Mouse (Mus musculus) kidney, postnatal 0 days (tissue): ENCODE results near the gene Rassf8. TPM values are rescaled to one million over a fixed set of nuclear protein-coding genes. Genes with fewer than 3 reads are reported as not detected.
A peak's percentile ranks its signal among the peaks of the same experiment; 100 is the strongest.

ENCODE experiments used
- ATAC-seq: fragments of 200-750 bp; cut with Nextera tagmentation; replicated peaks from 2 replicates; pipeline ENCODE4 v1.8.0; 2017; ENCODE audit warnings: low read depth, moderate number of reproducible peaks, moderate TSS enrichment, moderate library complexity; ENCODE audit not compliant: low FRiP score
- DNase-seq: peaks from one replicate; pipeline ENCODE4 v3.0.0-alpha.2; 2016; ENCODE audit warnings: low spot score
- H3K27ac ChIP-seq: fragments of 300-500 bp; sonication (generic); 2 replicates; pipeline ENCODE4 v1.5.1; 2014; ENCODE audit warnings: mild to moderate bottlenecking
- H3K27me3 ChIP-seq: fragments of 300-500 bp; sonication (generic); 2 replicates; pipeline ENCODE4 v1.6.1; 2014; ENCODE audit warnings: low read length, mixed read lengths; ENCODE audit not compliant: insufficient read depth
- H3K36me3 ChIP-seq: fragments of 300-500 bp; sonication (generic); 2 replicates; pipeline ENCODE4 v1.6.1; 2014; ENCODE audit warnings: low read length, mixed read lengths; ENCODE audit not compliant: insufficient read depth
- H3K4me1 ChIP-seq: fragments of 300-500 bp; sonication (generic); replicated peaks from 2 replicates; pipeline ENCODE4 v1.6.1; 2014; ENCODE audit warnings: antibody characterized with exemption, low read length, mixed read lengths; ENCODE audit not compliant: insufficient read depth
- H3K4me2 ChIP-seq: fragments of 300-500 bp; sonication (generic); 2 replicates; pipeline ENCODE4 v1.6.1; 2014; ENCODE audit warnings: mild to moderate bottlenecking, low read length, moderate library complexity, mixed read lengths
- H3K4me3 ChIP-seq: fragments of 300-500 bp; sonication (generic); replicated peaks from 2 replicates; pipeline ENCODE4 v1.5.1; 2014; ENCODE audit warnings: low read depth, low read length
- H3K9ac ChIP-seq: fragments of 300-500 bp; sonication (generic); 2 replicates; pipeline ENCODE4 v1.6.1; 2014; ENCODE audit warnings: low read depth, low read length
- H3K9me3 ChIP-seq: fragments of 300-500 bp; sonication (generic); replicated peaks from 2 replicates; pipeline ENCODE4 v1.6.1; 2016; ENCODE audit warnings: low read length, inconsistent platforms, mixed read lengths
- CTCF ChIP-seq: IDR thresholded peaks from 2 replicates; pipeline ENCODE4 v1.5.1; 2016; ENCODE audit warnings: antibody characterized with exemption, low read depth, mild to moderate bottlenecking, moderate library complexity
- WGBS: fragments of 180-500 bp; shearing (Covaris S2); extraction: QIAGEN DNeasy Blood & Tissue Kit; methylation state at CpG from one replicate; pipeline ENCODE4 v1.1.7; 2014; 5-methylcytosine and 5-hydroxymethylcytosine counted together
- polyA plus RNA-seq: library from polyadenylated mRNA; unstranded; fragments of >200 nt; fragmentation: Nextera tagmentation; extraction: Ambion mirVana; gene quantifications from 2 replicates; pipeline ENCODE4 v1.2.1, GENCODE M21; 2015

The Rassf8 gene
- polyA plus RNA-seq, 1 experiment from 2014 or later: 10.3 TPM

DNA sequence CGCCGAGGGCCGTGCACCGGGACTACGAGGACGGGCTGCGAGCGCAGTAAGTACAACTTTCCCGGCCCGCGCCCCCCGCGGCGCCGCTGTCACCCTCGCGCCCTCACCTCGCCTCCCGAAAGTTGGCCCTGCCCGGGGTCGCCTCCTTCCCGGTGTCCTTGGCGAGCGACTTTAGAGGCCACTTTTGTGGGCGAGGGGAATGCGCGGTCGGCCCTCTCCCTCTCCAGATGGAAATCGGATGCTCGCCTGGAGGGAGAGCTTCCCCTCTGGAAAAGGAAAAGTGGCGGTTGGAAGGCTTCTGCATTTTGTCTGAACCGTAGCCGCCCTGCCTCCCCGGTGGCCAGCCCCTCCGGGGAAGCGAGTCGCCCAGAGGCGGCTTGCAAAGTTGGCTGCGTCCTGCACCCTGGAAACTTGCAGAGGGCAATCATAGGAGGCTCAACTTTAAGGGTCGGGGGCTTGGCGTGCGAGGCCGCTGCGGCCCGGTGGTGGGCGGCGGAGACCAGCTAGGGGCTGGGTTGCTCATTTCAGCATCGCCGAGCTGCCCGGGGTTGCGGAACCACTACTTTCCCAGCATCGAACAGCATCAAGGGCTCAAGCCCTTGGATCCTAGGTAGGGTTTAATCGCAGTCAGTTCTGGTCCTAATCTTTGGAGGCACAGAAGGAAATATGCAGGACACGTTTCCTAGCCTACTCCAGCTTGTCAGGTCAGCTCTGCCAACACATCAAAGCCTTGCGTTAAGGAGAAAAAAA lies 548 bp downstream of the Rassf8 start:
- Histone ChIP-seq H3K4me1 (peaks cover 3% of the 10 kb centered on the region; the same call in 1 of the 2 replicates), H3K9ac (peak overlapping the region; percentile 96), H3K27ac (peak overlapping the region; percentile 98), H3K9me3 (no peaks in the 10 kb centered on the region), H3K4me2 (peak overlapping the region; percentile 57), H3K36me3 (no peaks in the 10 kb centered on the region), H3K27me3 (no peaks in the 10 kb centered on the region), H3K4me3 (peak overlapping the region; percentile 81)
- WGBS: 0% methylated on average over 55 of the region's 55 CpGs
- no peak for TF ChIP-seq CTCF
- peak; percentile 68 for DNase-seq
- no peak for ATAC-seq

DNA sequence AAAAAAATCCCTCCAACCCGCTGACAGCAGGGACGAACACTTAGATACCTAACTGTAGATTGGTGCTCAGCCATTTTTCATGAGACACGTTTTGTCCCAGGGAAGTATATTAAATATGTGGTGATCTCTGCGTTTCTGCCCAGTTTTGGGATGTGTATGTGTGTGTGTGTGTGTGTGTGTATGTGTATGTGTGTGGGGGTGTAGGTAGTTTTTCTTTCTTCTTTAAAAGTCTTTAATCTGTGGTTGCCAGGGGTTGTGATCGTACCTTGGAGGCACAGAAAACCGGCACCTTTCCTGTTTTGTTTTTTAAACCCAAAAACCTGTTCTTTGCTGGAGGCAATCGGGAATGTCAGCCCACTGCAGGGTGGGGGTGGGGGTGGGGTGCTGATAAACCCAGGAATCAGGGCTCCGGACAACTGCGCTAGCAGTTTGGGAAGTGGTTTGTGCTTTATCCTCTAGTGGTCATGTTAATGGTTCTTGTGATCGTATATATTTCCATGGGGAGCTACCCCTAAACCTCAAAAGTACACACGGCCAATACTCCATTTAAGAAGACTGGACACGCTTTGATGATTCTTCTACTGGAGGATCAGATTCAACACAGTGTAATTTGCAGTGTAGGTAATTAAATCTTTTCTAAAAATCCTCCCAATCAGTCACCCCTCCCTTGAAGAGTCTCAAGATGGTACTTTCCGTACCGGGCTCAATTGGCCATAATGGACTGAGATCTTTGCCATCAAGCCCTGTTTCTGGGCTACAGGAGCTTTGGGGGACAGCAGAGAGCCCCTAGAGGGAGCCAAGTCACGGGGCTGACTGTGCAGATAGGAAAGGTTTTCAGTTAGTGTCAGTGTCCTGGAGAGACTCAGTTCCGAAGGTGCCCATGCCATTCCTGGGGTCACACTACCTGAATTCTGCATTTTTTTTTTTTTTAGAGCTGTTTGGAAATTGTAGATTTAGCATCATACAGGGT lies 1.4 kb downstream of the Rassf8 start:
- TF ChIP-seq CTCF: peak; percentile 48; the same call in 1 of the 2 replicates
- H3K27ac ChIP-seq: peak overlapping the region; percentile 98; the same call in 1 of the 2 replicates
- 6% methylated on average over 16 of the region's 16 CpGs for WGBS
- no peaks in the 10 kb centered on the region for H3K9me3 ChIP-seq
- H3K4me2 ChIP-seq: peak overlapping the region; percentile 57
- H3K4me3 ChIP-seq: peak overlapping the region; percentile 81
- ATAC-seq: no peak
- no peaks in the 10 kb centered on the region for H3K27me3 ChIP-seq
- H3K36me3 ChIP-seq: no peaks in the 10 kb centered on the region
- H3K9ac ChIP-seq: peak overlapping the region; percentile 96
- peak; percentile 52 for DNase-seq
- peaks cover 7% of the 10 kb centered on the region; the same call in 1 of the 2 replicates for H3K4me1 ChIP-seq

DNA sequence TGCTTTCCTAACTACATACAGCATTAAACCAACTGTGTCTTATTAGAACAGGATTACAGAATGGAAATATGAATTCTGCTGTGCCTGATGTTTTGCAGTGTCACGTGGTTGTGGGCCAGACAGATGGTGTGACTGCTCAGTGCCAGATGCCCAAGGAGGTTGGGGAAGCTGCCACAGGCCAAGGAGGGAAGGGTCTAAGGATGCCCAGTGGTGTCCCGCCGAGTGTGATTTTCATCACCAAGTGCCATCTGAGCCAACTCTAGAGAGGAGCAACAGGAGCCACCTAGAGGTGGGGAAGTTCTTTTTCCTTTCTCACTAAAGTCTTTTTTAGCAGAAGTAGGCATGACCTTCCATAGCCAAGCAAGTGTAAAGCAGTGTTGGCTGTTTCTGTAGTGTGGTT lies 3.8 kb downstream of the Rassf8 start:
- 93% methylated on average over 3 of the region's 3 CpGs for whole genome bisulfite sequencing
- Histone ChIP-seq H3K9me3 (no peaks in the 10 kb centered on the region), H3K4me1 (peaks cover 4% of the 10 kb centered on the region; the same call in 1 of the 2 replicates), H3K36me3 (no peaks in the 10 kb centered on the region), H3K4me2 (no peak overlapping the region), H3K9ac (no peak overlapping the region), H3K27me3 (no peaks in the 10 kb centered on the region), H3K27ac (no peak overlapping the region), H3K4me3 (no peak overlapping the region)
- ATAC-seq (no peak), DNase-seq (no peak)
- TF ChIP-seq CTCF: 0 out of 2 replicates have a peak, but pooled peaks have one; percentile 2

DNA sequence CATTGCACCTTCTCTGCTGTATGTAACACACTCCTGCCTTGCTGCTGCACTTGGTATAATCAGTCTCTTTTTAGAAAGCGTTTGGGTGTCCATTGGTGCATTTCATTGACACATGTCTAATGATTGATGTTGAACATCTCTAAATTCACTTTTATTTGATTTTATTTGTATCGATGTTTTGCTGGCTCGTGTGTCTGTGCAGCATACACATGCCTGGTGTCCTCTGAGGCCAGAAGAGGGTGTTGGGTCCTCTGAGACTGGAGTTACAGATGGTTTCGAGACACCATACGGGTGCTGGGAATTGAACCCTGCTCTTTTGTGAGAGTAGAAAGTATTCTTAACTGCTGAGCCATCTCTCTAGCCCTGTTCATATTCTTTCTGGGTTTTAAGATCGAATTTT lies 6.7 kb downstream of the Rassf8 start:
- TF ChIP-seq CTCF: no peak
- Histone ChIP-seq H3K36me3 (no peaks in the 10 kb centered on the region), H3K4me3 (no peak overlapping the region), H3K27ac (no peak overlapping the region), H3K4me1 (peaks cover 8% of the 10 kb centered on the region; the same call in 1 of the 2 replicates), H3K27me3 (no peaks in the 10 kb centered on the region), H3K9me3 (no peaks in the 10 kb centered on the region), H3K4me2 (no peak overlapping the region), H3K9ac (no peak overlapping the region)
- ATAC-seq (no peak), DNase-seq (no peak)
- 86% methylated on average over 6 of the region's 6 CpGs for WGBS

DNA sequence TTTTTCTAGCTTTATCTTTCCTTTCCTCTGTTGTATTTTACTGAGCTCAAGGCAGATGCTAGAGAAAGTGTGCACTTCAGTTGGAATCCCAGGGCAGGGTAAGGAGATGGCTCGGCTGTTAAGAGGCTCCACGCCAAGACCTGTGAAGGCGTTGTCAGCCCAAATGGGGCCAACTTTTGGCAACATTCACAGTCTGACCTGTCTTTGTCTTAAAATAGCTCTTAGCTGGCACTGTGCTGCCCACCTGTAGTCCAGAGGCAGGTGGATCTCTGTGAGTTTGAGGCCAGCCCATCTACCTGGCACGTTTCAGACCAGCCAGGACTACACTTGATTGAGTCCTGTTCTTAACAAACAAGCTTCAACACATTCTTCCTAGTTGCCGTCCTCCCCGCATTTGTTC lies 7.9 kb downstream of the Rassf8 start:
- Histone ChIP-seq H3K4me1 (peaks cover 8% of the 10 kb centered on the region; the same call in 1 of the 2 replicates), H3K27me3 (no peaks in the 10 kb centered on the region), H3K4me3 (no peak overlapping the region), H3K9ac (no peak overlapping the region), H3K36me3 (no peaks in the 10 kb centered on the region), H3K27ac (no peak overlapping the region), H3K4me2 (no peak overlapping the region), H3K9me3 (no peaks in the 10 kb centered on the region)
- 83% methylated on average over 6 of the region's 6 CpGs for WGBS
- DNase-seq: no peak
- ATAC-seq: no peak
- TF ChIP-seq CTCF: no peak

DNA sequence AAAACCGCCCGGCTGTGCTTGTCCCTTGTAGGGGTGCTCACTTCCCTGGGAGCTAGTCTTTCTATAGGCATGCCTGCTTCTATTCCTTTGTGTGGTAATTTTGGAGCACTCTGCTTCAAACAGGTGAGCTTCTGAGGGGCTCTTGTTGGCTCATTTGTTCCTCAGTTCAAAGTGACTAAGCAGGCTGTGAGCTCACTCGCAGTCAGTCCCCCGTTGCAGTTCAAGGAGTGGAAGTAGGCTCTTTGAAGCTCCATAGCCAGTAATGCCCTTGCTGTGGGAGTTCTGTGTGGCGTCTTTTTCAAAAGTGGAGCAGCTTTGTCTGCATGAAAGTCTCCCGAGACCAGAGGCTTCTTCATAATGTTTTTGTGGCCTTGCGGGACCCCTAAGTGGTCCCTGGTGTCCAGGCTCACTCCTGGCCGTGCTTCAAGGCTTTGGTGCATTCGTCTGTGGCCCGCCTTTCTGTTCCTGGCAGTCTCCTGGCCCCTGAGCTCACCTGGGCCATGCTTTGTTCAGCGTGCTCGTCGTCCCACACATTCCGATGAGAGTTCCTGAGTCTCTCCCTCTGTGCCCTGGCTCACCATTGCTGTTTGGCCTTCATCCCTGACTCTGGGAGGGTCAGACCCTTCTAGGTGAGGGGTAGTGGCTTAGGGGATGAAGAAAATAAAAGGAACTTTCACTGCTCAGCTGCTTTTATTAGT lies 9.5 kb downstream of the Rassf8 start:
- TF ChIP-seq CTCF: no peak
- no peaks in the 10 kb centered on the region for H3K9me3 ChIP-seq
- 53% methylated on average over 14 of the region's 14 CpGs for WGBS
- no peak overlapping the region for H3K9ac ChIP-seq
- H3K4me2 ChIP-seq: no peak overlapping the region
- no peaks in the 10 kb centered on the region for H3K27me3 ChIP-seq
- H3K4me1 ChIP-seq: peaks cover 11% of the 10 kb centered on the region; the same call in 1 of the 2 replicates
- no peaks in the 10 kb centered on the region for H3K36me3 ChIP-seq
- H3K27ac ChIP-seq: no peak overlapping the region
- no peak for ATAC-seq
- no peak for DNase-seq
- no peak overlapping the region for H3K4me3 ChIP-seq
